Mouse (Mus musculus): ENCODE data around the gene Kifc1.
"Not testable (repeated sequence)": the region's sequence is repeated elsewhere in the genome, so short reads cannot be mapped to it uniquely, and the experiment has no call there.

DNA sequence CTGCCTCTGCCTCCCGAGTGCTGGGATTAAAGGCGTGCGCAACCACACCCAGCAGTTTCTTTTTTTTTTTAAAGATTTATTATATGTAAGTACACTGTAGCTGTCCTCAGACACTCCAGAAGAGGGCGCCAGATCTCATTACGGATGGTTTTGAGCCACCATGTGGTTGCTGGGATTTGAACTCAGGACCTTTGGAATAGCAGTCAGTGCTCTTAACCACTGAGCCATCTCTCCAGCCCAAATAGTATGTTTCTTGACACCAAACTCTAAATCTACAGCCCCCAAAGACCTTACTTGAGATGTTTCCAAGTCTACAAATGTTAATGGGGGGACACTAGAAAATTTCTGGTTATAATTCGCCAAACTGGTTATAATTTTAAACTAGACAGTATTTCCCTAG, 1.4 kb upstream of the Kifc1 start:
- not testable (repeated sequence) for TF ChIP-seq CTCF (IDR thresholded peaks at IDR 0.05; ENCODE audit: borderline replicate concordance, control insufficient read depth, extremely low read depth, insufficient read depth, low read length, poor library complexity); POLR2A (IDR thresholded peaks at IDR 0.05; ENCODE audit: control insufficient read depth, extremely low read depth, insufficient read depth, low read length, poor library complexity)

All from thymus, adult 2 months (tissue).